Mouse (Mus musculus) stomach, embryonic 14.5 days (tissue): ENCODE measurements around the gene Zdhhc1. TPM values are rescaled to one million over a fixed set of nuclear protein-coding genes. Genes with fewer than 3 reads are reported as not detected.

Experiments used
- ATAC-seq: fragments of 200-750 bp; cut with Nextera tagmentation; 2 replicates; pipeline ENCODE4 v1.8.0; 2017; ENCODE audit warnings: low read depth, moderate TSS enrichment; ENCODE audit not compliant: insufficient number of reproducible peaks, insufficient read depth, low FRiP score
- H3K27ac ChIP-seq: fragments of 300-500 bp; sonication (generic); 2 replicates; pipeline ENCODE4 v1.5.1; 2014; ENCODE audit warnings: mild to moderate bottlenecking, low read length, moderate library complexity, mixed read lengths
- H3K27me3 ChIP-seq: fragments of 300-500 bp; sonication (generic); 2 replicates; pipeline ENCODE4 v1.6.1; 2014; ENCODE audit warnings: low read length, control low read depth, mixed read lengths; ENCODE audit not compliant: control insufficient read depth, insufficient read depth
- H3K36me3 ChIP-seq: fragments of 300-500 bp; sonication (generic); 2 replicates; pipeline ENCODE4 v1.6.1; 2014; ENCODE audit warnings: mild to moderate bottlenecking, control low read depth, low read length, moderate library complexity, mixed read lengths; ENCODE audit not compliant: control insufficient read depth, insufficient read depth
- H3K4me1 ChIP-seq: fragments of 300-500 bp; sonication (generic); 2 replicates; pipeline ENCODE4 v1.6.1; 2014; ENCODE audit warnings: low read length, control low read depth, mixed read lengths; ENCODE audit not compliant: control insufficient read depth, insufficient read depth
- H3K4me2 ChIP-seq: fragments of 300-500 bp; sonication (generic); replicated peaks from 2 replicates; pipeline ENCODE4 v1.6.1; 2014; ENCODE audit warnings: low read depth, low read length, control low read depth
- H3K4me3 ChIP-seq: fragments of 300-500 bp; sonication (generic); 2 replicates; pipeline ENCODE4 v1.5.1; 2014; ENCODE audit warnings: low read depth, low read length, control low read depth
- H3K9ac ChIP-seq: fragments of 300-500 bp; sonication (generic); replicated peaks from 2 replicates; pipeline ENCODE4 v1.6.1; 2014; ENCODE audit warnings: low read depth, mild to moderate bottlenecking, control low read depth, low read length, moderate library complexity, mixed read lengths
- H3K9me3 ChIP-seq: fragments of 300-500 bp; sonication (generic); 2 replicates; pipeline ENCODE4 v1.6.1; 2016; ENCODE audit warnings: low read depth, low read length, control low read depth; ENCODE audit not compliant: control insufficient read depth
- WGBS: fragments of 180-500 bp; shearing (Covaris S2); extraction: QIAGEN DNeasy Blood & Tissue Kit; methylation state at CpG from one replicate; pipeline ENCODE4 v1.1.7; 2014; 5-methylcytosine and 5-hydroxymethylcytosine counted together
- polyA plus RNA-seq: library from polyadenylated mRNA; unstranded; fragments of >200 nt; fragmentation: Nextera tagmentation; extraction: Ambion mirVana; gene quantifications from 2 replicates; pipeline ENCODE4 v1.2.1, GENCODE M21; 2014

Gene Zdhhc1
- polyA plus RNA-seq, 1 experiment from 2014 or later = 33.9 TPM

DNA sequence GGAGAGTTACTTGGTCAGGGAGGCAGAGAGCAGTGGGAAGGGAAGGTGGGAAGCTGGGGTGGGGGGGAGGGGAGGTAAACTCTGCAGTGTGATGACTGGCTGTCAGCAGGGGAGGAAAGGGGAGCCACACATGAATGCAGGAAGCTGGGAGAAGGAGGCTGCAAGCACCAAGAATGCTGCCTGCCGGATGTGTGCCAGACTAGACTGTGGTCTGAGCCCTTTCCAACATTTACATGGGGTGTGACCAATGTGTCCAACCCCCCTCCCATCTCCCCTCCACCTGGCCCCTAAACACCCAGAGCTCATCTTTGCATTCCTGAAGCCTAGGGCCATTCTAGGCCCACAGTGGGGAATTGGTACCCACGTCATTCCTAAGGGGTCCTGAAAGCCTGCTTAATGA lies 15.7 kb downstream of the Zdhhc1 start:
- no peaks in the 10 kb centered on the region for H3K9me3 ChIP-seq
- ATAC-seq = no peak
- 39% methylated on average over 2 of the region's 2 CpGs for WGBS
- no peak overlapping the region for H3K4me2 ChIP-seq
- no peak overlapping the region for H3K4me3 ChIP-seq
- peaks cover 18% of the 10 kb centered on the region for H3K36me3 ChIP-seq
- no peak overlapping the region for H3K27ac ChIP-seq
- H3K27me3 ChIP-seq = no peaks in the 10 kb centered on the region
- 0 out of 2 replicates have a peak, but pooled peaks cover 2% of the 10 kb centered on the region for H3K4me1 ChIP-seq
- no peak overlapping the region for H3K9ac ChIP-seq

DNA sequence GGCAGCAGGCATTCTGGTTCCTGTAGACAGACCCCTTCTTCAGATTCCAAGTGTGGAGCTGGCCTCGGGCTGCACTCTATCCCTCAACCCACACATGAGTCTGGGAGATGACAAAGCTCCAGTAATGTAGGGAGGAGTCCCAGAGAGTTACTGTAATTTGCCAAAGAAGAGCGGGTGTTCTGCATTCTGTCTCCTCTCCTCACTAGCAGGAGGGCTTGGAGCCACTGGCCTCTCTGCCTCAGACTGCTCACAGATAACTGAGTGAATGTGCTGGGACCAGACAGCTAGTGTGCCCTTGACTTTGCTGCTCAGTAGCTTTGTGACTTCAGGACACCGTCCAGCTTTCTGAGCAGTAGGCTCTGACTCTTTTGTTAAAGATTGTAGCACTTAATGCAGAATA lies 18.9 kb downstream of the Zdhhc1 start:
- Histone ChIP-seq H3K27ac (no peak overlapping the region), H3K36me3 (peaks cover 20% of the 10 kb centered on the region), H3K27me3 (no peaks in the 10 kb centered on the region), H3K4me1 (peaks cover 17% of the 10 kb centered on the region; the same call in 1 of the 2 replicates), H3K4me2 (no peak overlapping the region), H3K9ac (no peak overlapping the region), H3K4me3 (no peak overlapping the region), H3K9me3 (no peaks in the 10 kb centered on the region)
- WGBS = 65% methylated on average over 3 of the region's 3 CpGs
- ATAC-seq = no peak

DNA sequence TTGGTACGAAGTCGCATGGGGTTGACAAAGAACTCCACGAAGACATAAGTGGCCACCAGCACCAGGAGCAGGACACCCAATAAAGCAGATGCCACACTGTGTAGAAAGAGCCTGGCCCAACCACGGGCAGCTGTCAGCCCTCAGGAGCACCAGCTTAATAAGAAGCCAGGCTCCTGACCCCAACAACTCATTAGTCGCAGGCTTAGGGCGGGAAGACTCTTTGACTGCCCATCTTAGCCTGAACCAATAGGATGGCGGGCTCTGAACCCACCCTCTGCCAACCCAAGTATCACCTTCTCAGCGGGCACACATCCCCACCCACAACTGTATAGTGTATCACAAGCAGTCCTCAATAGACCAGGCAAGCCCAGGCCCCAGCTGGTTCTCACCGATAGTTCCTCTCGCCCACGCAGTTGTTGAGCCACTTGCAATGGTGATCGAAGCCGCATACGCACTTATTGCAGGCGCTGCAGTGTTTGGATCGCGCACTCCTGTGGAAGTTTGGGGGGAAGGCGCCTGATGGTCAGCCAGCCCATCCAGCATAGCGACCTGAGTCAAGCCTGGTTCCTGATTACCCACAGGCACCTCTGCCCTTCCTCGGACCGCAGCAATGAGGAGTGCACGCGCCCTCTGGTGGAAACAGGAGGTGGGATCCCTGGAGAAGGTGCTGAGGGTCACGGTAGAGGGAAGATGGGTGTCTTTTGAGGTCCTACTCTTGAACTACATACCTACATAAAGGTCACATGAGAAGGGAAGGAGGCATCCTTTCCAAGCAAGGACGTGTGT lies 19.9 kb downstream of the Zdhhc1 start:
- H3K4me3 ChIP-seq = no peak overlapping the region
- H3K9ac ChIP-seq = no peak overlapping the region
- H3K27me3 ChIP-seq = no peaks in the 10 kb centered on the region
- no peak overlapping the region for H3K27ac ChIP-seq
- H3K36me3 ChIP-seq = peaks cover 20% of the 10 kb centered on the region
- ATAC-seq = no peak
- H3K4me1 ChIP-seq = peaks cover 17% of the 10 kb centered on the region; the same call in 1 of the 2 replicates
- WGBS = 49% methylated on average over 25 of the region's 25 CpGs
- H3K9me3 ChIP-seq = no peaks in the 10 kb centered on the region
- no peak overlapping the region for H3K4me2 ChIP-seq

DNA sequence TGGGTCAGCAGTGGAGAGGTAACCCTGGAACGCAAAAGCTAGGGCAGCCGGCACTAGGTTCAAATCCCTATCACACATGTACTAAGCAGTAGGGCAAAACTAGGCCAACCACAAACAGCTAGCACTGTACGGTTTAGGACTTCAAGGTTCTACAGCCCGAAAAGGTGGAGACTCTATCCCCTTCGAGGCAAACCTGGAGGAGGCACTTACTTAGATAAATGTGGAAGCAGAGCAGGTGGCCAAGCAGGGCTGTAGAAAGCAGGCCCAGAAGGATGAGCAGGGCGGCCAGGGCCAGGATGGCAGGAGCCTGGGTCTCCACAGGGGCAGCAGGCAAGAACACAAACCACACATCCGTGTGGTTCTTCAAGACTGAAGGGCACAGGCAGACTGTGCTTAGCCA lies 20.5 kb downstream of the Zdhhc1 start:
- Histone ChIP-seq H3K9ac (no peak overlapping the region), H3K4me1 (peaks cover 21% of the 10 kb centered on the region; the same call in 1 of the 2 replicates), H3K4me3 (no peak overlapping the region), H3K4me2 (no peak overlapping the region), H3K9me3 (no peaks in the 10 kb centered on the region), H3K27ac (no peak overlapping the region), H3K27me3 (no peaks in the 10 kb centered on the region), H3K36me3 (peaks cover 20% of the 10 kb centered on the region)
- no peak for ATAC-seq
- WGBS = 90% methylated on average over 7 of the region's 7 CpGs

DNA sequence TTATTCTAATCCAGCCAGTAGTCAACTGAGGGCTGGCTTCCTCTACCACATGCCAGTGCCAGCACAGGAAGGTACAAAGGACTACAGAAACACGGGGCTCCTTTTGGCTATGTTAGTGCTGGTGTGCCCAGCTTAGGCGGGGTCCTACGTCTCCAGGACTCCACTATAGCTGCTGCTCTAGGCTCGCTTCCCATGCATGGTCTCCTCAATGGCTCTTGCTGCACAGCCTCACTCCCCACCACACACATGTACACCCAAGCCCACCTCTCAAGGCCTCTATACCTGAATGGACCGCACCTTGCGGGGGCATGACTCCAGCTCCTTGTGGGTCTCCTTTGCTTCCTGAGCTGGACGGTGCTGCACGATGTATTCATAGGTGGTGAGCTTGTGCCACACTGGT lies 21.0 kb downstream of the Zdhhc1 start:
- WGBS = 93% methylated on average over 8 of the region's 8 CpGs
- Histone ChIP-seq H3K4me3 (no peak overlapping the region), H3K9me3 (no peaks in the 10 kb centered on the region), H3K4me2 (no peak overlapping the region), H3K9ac (no peak overlapping the region), H3K27ac (no peak overlapping the region), H3K4me1 (peaks cover 24% of the 10 kb centered on the region), H3K27me3 (no peaks in the 10 kb centered on the region), H3K36me3 (peaks cover 20% of the 10 kb centered on the region)
- no peak for ATAC-seq

DNA sequence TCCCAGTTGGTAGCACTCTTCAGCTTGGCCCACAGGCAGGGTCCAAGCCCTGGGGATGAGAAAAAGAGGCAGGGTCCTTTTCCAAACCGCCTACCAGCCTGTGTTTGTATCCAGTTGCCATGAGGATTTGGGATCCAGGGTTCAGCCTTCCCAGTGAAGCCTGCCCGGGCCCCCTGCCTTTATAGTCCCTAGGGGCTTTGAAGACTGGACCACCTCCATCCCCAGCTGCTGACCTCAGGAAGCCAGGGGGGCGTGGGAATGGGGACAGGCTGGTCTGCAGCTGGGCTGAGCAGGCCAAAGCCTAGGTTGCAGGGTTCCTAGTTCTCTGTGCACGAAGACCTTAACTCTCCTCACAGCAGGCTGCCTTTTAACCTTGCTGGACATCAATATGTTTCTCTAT lies 21.4 kb downstream of the Zdhhc1 start:
- no peak overlapping the region for H3K27ac ChIP-seq
- 63% methylated on average over 4 of the region's 4 CpGs for WGBS
- no peak overlapping the region for H3K4me3 ChIP-seq
- no peaks in the 10 kb centered on the region for H3K27me3 ChIP-seq
- no peak for ATAC-seq
- H3K4me1 ChIP-seq = peaks cover 26% of the 10 kb centered on the region
- peaks cover 20% of the 10 kb centered on the region for H3K36me3 ChIP-seq
- no peaks in the 10 kb centered on the region for H3K9me3 ChIP-seq
- no peak overlapping the region for H3K9ac ChIP-seq
- H3K4me2 ChIP-seq = no peak overlapping the region

DNA sequence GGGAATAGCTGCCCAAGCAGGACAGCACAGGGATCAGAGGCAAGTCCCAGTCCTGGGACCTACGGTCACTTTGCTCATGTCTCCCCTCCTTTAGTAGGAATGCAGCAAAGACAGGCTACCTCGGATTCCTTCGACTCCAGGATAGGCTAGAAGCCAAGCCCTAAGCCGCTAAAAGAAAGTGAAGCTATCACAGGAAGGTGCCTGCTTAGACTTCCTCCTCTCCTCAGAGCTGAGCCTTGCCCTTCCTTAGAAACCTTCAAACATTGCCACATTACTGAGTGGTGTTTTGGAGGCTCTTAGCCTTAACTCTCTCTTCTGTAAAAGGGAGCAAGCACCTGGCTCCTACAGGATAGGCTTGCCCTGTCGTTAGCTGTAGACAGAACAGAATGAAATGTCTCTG lies 22.0 kb downstream of the Zdhhc1 start:
- Histone ChIP-seq H3K4me3 (no peak overlapping the region), H3K4me1 (peaks cover 26% of the 10 kb centered on the region), H3K27me3 (no peaks in the 10 kb centered on the region), H3K9me3 (no peaks in the 10 kb centered on the region), H3K27ac (no peak overlapping the region), H3K36me3 (peaks cover 20% of the 10 kb centered on the region), H3K9ac (no peak overlapping the region), H3K4me2 (no peak overlapping the region)
- WGBS = 26% methylated on average over 5 of the region's 5 CpGs
- ATAC-seq = no peak

DNA sequence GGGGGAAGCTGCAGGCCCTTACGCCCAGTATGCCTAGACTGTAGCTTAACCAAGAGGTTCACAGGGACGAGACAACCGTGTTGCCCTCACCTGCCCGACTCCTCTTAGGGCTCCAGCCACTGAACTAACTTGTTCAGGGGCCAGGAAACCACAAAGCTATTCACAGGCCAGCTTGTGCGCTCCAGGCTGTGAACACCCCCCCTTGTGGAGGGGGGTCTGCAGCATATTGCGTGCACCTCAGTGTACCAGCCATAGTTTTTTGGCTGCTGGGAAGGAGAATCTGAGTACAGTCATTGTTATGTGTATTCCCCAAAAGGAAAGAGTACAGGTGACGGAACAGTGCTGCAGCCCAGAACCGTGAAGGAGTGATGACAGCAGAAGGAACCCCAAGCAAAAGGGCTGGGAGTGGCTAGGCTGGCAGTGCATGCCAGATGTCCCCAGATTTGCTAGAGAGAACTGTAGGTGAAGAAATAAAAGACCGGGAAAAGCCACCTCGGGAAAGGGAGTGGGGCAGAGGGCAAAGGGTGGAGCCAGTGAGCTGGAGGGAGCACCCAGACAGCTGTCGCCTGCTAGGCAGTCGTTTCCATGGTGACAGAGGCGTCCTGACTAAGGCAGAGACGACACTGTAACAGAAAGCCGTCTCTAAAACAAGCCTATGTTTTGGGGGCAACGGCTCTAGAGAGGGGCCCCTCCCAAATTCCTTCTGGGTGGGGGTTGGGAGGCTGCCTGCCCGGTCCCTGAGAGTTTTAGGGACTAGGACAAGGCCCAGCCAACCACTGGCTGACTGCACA lies 22.7 kb downstream of the Zdhhc1 start:
- H3K36me3 ChIP-seq = peaks cover 20% of the 10 kb centered on the region
- H3K4me3 ChIP-seq = no peak overlapping the region
- H3K9ac ChIP-seq = no peak overlapping the region
- ATAC-seq = no peak
- H3K9me3 ChIP-seq = no peaks in the 10 kb centered on the region
- no peaks in the 10 kb centered on the region for H3K27me3 ChIP-seq
- 33% methylated on average over 17 of the region's 17 CpGs for WGBS
- no peak overlapping the region for H3K4me2 ChIP-seq
- H3K27ac ChIP-seq = no peak overlapping the region
- peaks cover 28% of the 10 kb centered on the region for H3K4me1 ChIP-seq
